Mouse (Mus musculus) ES-E14 (cell line): ENCODE data around the gene 4933424G06Rik.

Experiments used
- HCFC1 ChIP-seq: IDR thresholded peaks from 2 replicates; pipeline ENCODE4 v1.6.1; 2012; ENCODE audit warnings: low read length, inconsistent platforms, borderline replicate concordance; ENCODE audit not compliant: insufficient read depth
- ZC3H11A ChIP-seq: IDR thresholded peaks from 2 replicates; pipeline ENCODE4 v1.6.1; 2012; ENCODE audit warnings: low read depth, mild to moderate bottlenecking, inconsistent platforms, low read length, borderline replicate concordance

- TF ChIP-seq ZC3H11A (no peak), HCFC1 (no peak)
These were observed 44.2 kb downstream of the 4933424G06Rik start for GRCm38 (mm10) chr1:36753932-36754675.
